Mouse (Mus musculus): ENCODE results near the gene Fbl. TPM values are rescaled to one million over a fixed set of nuclear protein-coding genes. Genes with fewer than 3 reads are reported as not detected.
"Not testable (repeated sequence)": the region's sequence is repeated elsewhere in the genome, so short reads cannot be mapped to it uniquely, and the experiment has no call there.

Gene Fbl
- polyA plus RNA-seq, 1 experiment from 2014 or later: 86.3 TPM

GRCm38 (mm10) chr7:28208396-28208987 lies 39.0 kb downstream of the Fbl start:
- no peaks in the 10 kb centered on the region for H3K9me3 ChIP-seq (replicated peaks; ENCODE audit: control insufficient read depth, low read length)
- no peak for ATAC-seq (ENCODE audit: insufficient read depth, low FRiP score)
- peak overlapping the region; percentile 42 for H3K4me3 ChIP-seq (replicated peaks; ENCODE audit: low read length)
- peak overlapping the region; percentile 57 for H3K4me2 ChIP-seq (ENCODE audit: low read depth, low read length)
- no peak overlapping the region for H3K27ac ChIP-seq (ENCODE audit: low read length)
- 30% methylated on average over 12 of the region's 12 CpGs for WGBS
- no peaks in the 10 kb centered on the region for H3K4me1 ChIP-seq (ENCODE audit: control insufficient read depth, insufficient read depth, low read length)
- H3K27me3 ChIP-seq (ENCODE audit: control insufficient read depth, insufficient read depth, low read length): no peaks in the 10 kb centered on the region
- no peaks in the 10 kb centered on the region for H3K36me3 ChIP-seq (ENCODE audit: control insufficient read depth, insufficient read depth, low read length)
- H3K9ac ChIP-seq (ENCODE audit: low read length): peak overlapping the region; percentile 70

GRCm38 (mm10) chr7:28208988-28209508 lies 39.5 kb downstream of the Fbl start:
- no peaks in the 10 kb centered on the region for H3K36me3 ChIP-seq (ENCODE audit: control insufficient read depth, insufficient read depth, low read length)
- no peaks in the 10 kb centered on the region for H3K9me3 ChIP-seq (replicated peaks; ENCODE audit: control insufficient read depth, low read length)
- 41% methylated on average over 19 of the region's 19 CpGs for WGBS
- no peaks in the 10 kb centered on the region for H3K27me3 ChIP-seq (ENCODE audit: control insufficient read depth, insufficient read depth, low read length)
- ATAC-seq (ENCODE audit: insufficient read depth, low FRiP score): peak; percentile 66; the same call in 1 of the 2 replicates
- H3K4me2 ChIP-seq (ENCODE audit: low read depth, low read length): peak overlapping the region; percentile 57
- no peaks in the 10 kb centered on the region for H3K4me1 ChIP-seq (ENCODE audit: control insufficient read depth, insufficient read depth, low read length)
- H3K4me3 ChIP-seq (replicated peaks; ENCODE audit: low read length): peak overlapping the region; percentile 42
- peak overlapping the region; percentile 70 for H3K9ac ChIP-seq (ENCODE audit: low read length)
- no peak overlapping the region; the same call in 1 of the 2 replicates for H3K27ac ChIP-seq (ENCODE audit: low read length)

GRCm38 (mm10) chr7:28210731-28211130 lies 41.2 kb downstream of the Fbl start:
- Histone ChIP-seq H3K27ac (ENCODE audit: low read length) (no peak overlapping the region), H3K9ac (ENCODE audit: low read length) (no peak overlapping the region), H3K36me3 (ENCODE audit: control insufficient read depth, insufficient read depth, low read length) (no peaks in the 10 kb centered on the region), H3K4me1 (ENCODE audit: control insufficient read depth, insufficient read depth, low read length) (no peaks in the 10 kb centered on the region), H3K4me2 (ENCODE audit: low read depth, low read length) (no peak overlapping the region), H3K9me3 (replicated peaks; ENCODE audit: control insufficient read depth, low read length) (no peaks in the 10 kb centered on the region), H3K4me3 (replicated peaks; ENCODE audit: low read length) (no peak overlapping the region), H3K27me3 (ENCODE audit: control insufficient read depth, insufficient read depth, low read length) (no peaks in the 10 kb centered on the region)
- no peak for ATAC-seq (ENCODE audit: insufficient read depth, low FRiP score)
- 44% methylated on average over 5 of the region's 5 CpGs for WGBS

- no peaks in the 10 kb centered on the region for H3K4me1 ChIP-seq (ENCODE audit: control insufficient read depth, insufficient read depth, low read length)
- H3K27ac ChIP-seq (ENCODE audit: low read length): no peak overlapping the region
- no peak overlapping the region for H3K4me2 ChIP-seq (ENCODE audit: low read depth, low read length)
- WGBS: 24% methylated on average over 10 of the region's 10 CpGs
- H3K9ac ChIP-seq (ENCODE audit: low read length): no peak overlapping the region
- no peak overlapping the region for H3K4me3 ChIP-seq (replicated peaks; ENCODE audit: low read length)
- no peaks in the 10 kb centered on the region for H3K9me3 ChIP-seq (replicated peaks; ENCODE audit: control insufficient read depth, low read length)
- no peak for ATAC-seq (ENCODE audit: insufficient read depth, low FRiP score)
- H3K36me3 ChIP-seq (ENCODE audit: control insufficient read depth, insufficient read depth, low read length): no peaks in the 10 kb centered on the region
- no peaks in the 10 kb centered on the region for H3K27me3 ChIP-seq (ENCODE audit: control insufficient read depth, insufficient read depth, low read length)
Measured at GRCm38 (mm10) chr7:28214142-28214541, 44.6 kb downstream of the Fbl start.

DNA sequence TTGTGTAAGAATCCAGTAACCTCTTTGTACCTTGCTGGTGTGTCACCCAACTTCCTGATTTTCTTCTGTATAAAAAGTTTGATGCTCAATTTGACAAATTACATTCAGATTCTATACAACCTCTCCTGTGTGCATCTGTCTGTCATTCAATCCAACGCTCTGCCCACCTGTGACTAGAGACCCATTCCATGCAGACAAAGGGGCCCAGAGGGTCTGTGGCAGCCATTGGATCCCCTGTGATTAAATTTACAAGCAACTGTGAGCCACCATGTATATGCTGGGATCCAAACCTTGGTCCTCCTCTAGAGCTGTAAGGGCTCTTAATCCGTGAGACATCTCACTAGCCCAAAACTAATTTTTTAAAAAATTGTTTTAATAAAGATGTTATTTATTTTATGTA lies 46.4 kb downstream of the Fbl start:
- H3K36me3 ChIP-seq (ENCODE audit: control insufficient read depth, insufficient read depth, low read length); H3K4me1 ChIP-seq (ENCODE audit: control insufficient read depth, insufficient read depth, low read length); H3K9ac ChIP-seq (ENCODE audit: low read length); H3K9me3 ChIP-seq (replicated peaks; ENCODE audit: control insufficient read depth, low read length); H3K4me3 ChIP-seq (replicated peaks; ENCODE audit: low read length); H3K27ac ChIP-seq (ENCODE audit: low read length); H3K27me3 ChIP-seq (ENCODE audit: control insufficient read depth, insufficient read depth, low read length); ATAC-seq (ENCODE audit: insufficient read depth, low FRiP score); H3K4me2 ChIP-seq (ENCODE audit: low read depth, low read length): not testable (repeated sequence)
- WGBS: 87% methylated on average over 2 of the region's 2 CpGs

DNA sequence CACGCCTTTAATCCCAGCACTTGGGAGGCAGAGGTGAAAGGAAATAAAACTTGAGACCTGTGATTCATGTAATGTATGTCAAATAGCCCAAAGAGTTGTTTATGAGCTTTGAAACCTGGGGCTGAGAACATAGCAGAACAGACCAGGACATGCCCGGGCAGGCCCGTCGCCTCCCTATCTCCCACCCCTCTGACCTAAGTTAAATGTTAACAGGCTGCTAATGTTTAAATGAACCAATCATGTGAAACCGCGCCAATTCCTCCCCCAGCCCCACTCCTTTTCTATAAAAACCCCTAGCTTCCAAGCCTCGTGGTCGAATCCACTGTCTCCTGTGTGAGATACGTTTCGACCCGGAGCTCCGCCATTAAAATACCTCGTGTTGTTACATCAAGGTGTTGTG lies 48.3 kb downstream of the Fbl start:
- H3K9me3 ChIP-seq (replicated peaks; ENCODE audit: control insufficient read depth, low read length); H3K36me3 ChIP-seq (ENCODE audit: control insufficient read depth, insufficient read depth, low read length); H3K9ac ChIP-seq (ENCODE audit: low read length); H3K4me2 ChIP-seq (ENCODE audit: low read depth, low read length); H3K4me3 ChIP-seq (replicated peaks; ENCODE audit: low read length); ATAC-seq (ENCODE audit: insufficient read depth, low FRiP score); H3K27ac ChIP-seq (ENCODE audit: low read length); H3K27me3 ChIP-seq (ENCODE audit: control insufficient read depth, insufficient read depth, low read length); H3K4me1 ChIP-seq (ENCODE audit: control insufficient read depth, insufficient read depth, low read length): not testable (repeated sequence)
- whole genome bisulfite sequencing: 85% methylated on average over 11 of the region's 13 CpGs

DNA sequence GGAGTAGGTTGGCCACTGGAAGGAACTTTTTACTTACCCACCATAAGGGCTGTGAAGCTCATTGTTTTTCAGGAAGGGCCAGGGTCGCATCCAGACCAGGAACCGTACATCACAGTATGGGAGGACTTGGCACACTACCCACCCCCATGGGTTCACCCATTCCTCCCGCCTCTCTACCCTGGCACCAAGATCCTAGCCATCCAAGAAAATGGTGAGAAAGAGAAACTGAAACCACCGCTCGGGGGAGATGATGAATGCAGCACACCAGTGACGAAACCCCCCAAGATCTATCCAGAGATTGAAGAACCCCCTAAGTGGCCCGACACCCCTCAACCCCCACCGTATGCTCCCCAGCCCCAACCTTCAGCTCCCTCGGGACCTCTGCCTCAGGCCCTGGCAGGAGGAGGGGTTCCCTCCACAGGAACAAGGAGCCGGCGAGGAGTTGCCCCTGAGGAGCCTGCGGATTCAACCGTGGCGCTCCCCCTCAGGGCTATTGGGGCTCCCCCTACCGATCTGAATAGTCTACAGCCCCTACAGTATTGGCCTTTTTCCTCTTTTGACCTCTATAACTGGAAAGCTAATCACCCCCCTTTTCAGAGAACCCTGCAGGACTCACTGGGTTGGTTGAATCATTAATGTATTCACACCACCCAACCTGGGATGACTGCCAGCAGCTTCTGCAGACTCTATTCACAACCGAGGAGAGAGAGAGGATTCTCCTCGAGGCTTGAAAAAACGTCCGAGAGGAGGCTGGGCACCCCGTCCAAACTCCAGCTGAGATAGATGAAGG lies 49.6 kb downstream of the Fbl start:
- WGBS: 88% methylated on average over 20 of the region's 20 CpGs
- not testable (repeated sequence) for ATAC-seq (ENCODE audit: insufficient read depth, low FRiP score)

GRCm38 (mm10) chr7:28226836-28227235 lies 57.3 kb downstream of the Fbl start:
- H3K36me3 ChIP-seq (ENCODE audit: control insufficient read depth, insufficient read depth, low read length); H3K9ac ChIP-seq (ENCODE audit: low read length); H3K9me3 ChIP-seq (replicated peaks; ENCODE audit: control insufficient read depth, low read length); ATAC-seq (ENCODE audit: insufficient read depth, low FRiP score); H3K4me3 ChIP-seq (replicated peaks; ENCODE audit: low read length); H3K27ac ChIP-seq (ENCODE audit: low read length); H3K4me2 ChIP-seq (ENCODE audit: low read depth, low read length); H3K4me1 ChIP-seq (ENCODE audit: control insufficient read depth, insufficient read depth, low read length); H3K27me3 ChIP-seq (ENCODE audit: control insufficient read depth, insufficient read depth, low read length): not testable (repeated sequence)
- WGBS: 83% methylated on average over 4 of the region's 4 CpGs

More for the DNA sequence above, 49.6 kb downstream of the Fbl start:
- not testable (repeated sequence) for H3K27me3 ChIP-seq (ENCODE audit: control insufficient read depth, insufficient read depth, low read length); H3K4me1 ChIP-seq (ENCODE audit: control insufficient read depth, insufficient read depth, low read length); H3K36me3 ChIP-seq (ENCODE audit: control insufficient read depth, insufficient read depth, low read length); H3K9me3 ChIP-seq (replicated peaks; ENCODE audit: control insufficient read depth, low read length); H3K4me2 ChIP-seq (ENCODE audit: low read depth, low read length); H3K9ac ChIP-seq (ENCODE audit: low read length); H3K27ac ChIP-seq (ENCODE audit: low read length); H3K4me3 ChIP-seq (replicated peaks; ENCODE audit: low read length)

DNA sequence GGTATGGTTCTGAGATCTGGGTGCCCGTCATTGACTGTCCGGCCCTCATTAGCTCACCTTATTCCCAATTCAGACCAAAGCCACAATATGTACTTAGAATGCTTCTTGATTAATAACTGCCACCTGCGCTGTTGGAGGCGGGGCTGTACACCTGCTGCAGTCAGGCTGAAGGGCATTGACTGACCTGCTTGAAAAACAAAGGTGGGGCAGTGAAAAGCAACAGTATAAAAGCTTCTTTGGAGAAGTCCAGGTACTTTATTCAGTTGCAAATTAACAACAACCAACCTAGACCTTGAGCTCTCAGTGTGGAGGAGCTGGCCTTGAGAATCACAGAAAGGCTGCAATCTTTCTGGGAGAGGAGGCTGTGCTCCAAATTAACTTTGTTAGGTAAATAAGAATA lies 57.9 kb downstream of the Fbl start:
- not testable (repeated sequence) for H3K27me3 ChIP-seq (ENCODE audit: control insufficient read depth, insufficient read depth, low read length); H3K4me2 ChIP-seq (ENCODE audit: low read depth, low read length); H3K4me1 ChIP-seq (ENCODE audit: control insufficient read depth, insufficient read depth, low read length); H3K36me3 ChIP-seq (ENCODE audit: control insufficient read depth, insufficient read depth, low read length); H3K9ac ChIP-seq (ENCODE audit: low read length); H3K4me3 ChIP-seq (replicated peaks; ENCODE audit: low read length); H3K9me3 ChIP-seq (replicated peaks; ENCODE audit: control insufficient read depth, low read length); ATAC-seq (ENCODE audit: insufficient read depth, low FRiP score); H3K27ac ChIP-seq (ENCODE audit: low read length)
- 87% methylated on average over 4 of the region's 4 CpGs for WGBS

All from stomach, embryonic 16.5 days (tissue).